Mouse (Mus musculus) kidney, adult 2 months (tissue): ENCODE measurements around the gene Rnase10.

ENCODE experiments used
- CTCF ChIP-seq: fragments of 200-500 bp; conservative IDR thresholded peaks from 2 replicates; pipeline ENCODE4 v1.5.1; 2011; ENCODE audit warnings: low read depth, mild to moderate bottlenecking, control low read depth, low read length, moderate library complexity, mixed read lengths; ENCODE audit not compliant: insufficient read depth, insufficient read length
- POLR2A ChIP-seq: fragments of 200-500 bp; IDR thresholded peaks from one replicate; pipeline ENCODE4 v1.6.1; 2011; ENCODE audit warnings: low read depth, low read length, control low read depth

- TF ChIP-seq CTCF (no peak), POLR2A (no peak)
Measured at GRCm38 (mm10) chr14:51057401-51057831, 49.9 kb downstream of the Rnase10 start, which contains the start of gene Rnase12.
